Comparison of ENCODE assay signal across 27 mouse cellular contexts in the genomic region with DNA sequence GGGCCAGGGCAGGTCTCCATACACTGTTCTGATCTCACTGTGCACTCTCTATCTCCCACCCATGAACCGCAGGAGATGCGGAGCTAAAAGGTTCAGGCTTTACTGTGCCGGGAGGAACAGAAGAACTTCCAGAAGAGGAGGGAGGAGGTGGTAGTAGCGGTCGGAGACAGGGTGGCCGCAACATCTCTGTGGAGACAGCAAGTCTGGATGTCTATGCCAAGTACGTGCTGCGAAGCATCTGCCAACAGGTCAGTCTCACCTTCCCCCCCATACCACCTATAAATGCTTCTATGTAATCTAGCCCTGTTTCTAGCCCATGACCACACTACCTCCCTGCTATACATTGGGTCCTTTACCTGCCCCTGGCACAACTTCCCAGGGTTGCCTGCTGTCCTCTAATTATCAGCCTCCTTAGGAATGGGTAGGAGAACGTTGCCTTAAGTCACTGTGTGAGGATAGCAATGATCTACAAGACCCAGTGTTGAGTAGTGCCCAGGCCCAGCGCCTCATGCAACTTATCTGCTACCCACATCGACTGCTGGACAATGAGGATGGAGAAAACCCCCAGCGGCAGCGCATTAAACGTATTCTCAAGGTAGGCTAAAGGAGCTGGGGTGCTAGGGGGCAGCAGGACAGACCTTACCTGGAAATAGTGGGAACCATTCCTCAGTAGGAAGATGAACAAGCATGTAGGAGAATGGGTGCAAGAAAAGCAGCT. TPM values are rescaled to one million over a fixed set of nuclear protein-coding genes. Genes with fewer than 3 reads are reported as not detected.
DNase-seq lines count a peak whose midpoint lies in the region; ATAC-seq lines count a peak whose summit lies in the region.
"Had no signal": no experiment of that assay in that cellular context is flagged by ENCODE, and none has a peak within 500 bp of the region (broad histone marks: within the 10 kb centered on the region; RNA-seq: fewer than 3 reads in every experiment).

No protein-coding gene starts in this region.

- H3K9me3 ChIP-seq in liver, embryonic 13.5 days (replicated peaks): no peaks in the 10 kb centered on the region
- no peaks in the 10 kb centered on the region for H3K9me3 ChIP-seq in liver, embryonic 11.5 days (ENCODE audit: control insufficient read depth, low read length)
- no peaks in the 10 kb centered on the region for H3K9me3 ChIP-seq in midbrain, embryonic 15.5 days
- no peaks in the 10 kb centered on the region for H3K9me3 ChIP-seq in midbrain, embryonic 14.5 days (ENCODE audit: control insufficient read depth, low read length)
- H3K9me3 ChIP-seq: embryonic facial prominence, embryonic 15.5 days; forebrain, embryonic 10.5 days; heart, embryonic 15.5 days; hindbrain, embryonic 10.5 days had no signal

- H3K9ac ChIP-seq in liver, embryonic 13.5 days: 0 out of 2 replicates have a peak overlapping the region, but pooled peaks have one; percentile 36
- H3K9ac ChIP-seq in liver, embryonic 11.5 days (ENCODE audit: low read depth, low read length): no peak overlapping the region
- H3K9ac ChIP-seq in midbrain, embryonic 15.5 days: no peak overlapping the region
- no peak overlapping the region for H3K9ac ChIP-seq in midbrain, embryonic 14.5 days (replicated peaks; ENCODE audit: low read length)
- H3K9ac ChIP-seq: embryonic facial prominence, embryonic 15.5 days; heart, embryonic 15.5 days had no signal

- no peak overlapping the region for H3K4me2 ChIP-seq in liver, embryonic 13.5 days
- no peak overlapping the region for H3K4me2 ChIP-seq in liver, embryonic 11.5 days
- H3K4me2 ChIP-seq in midbrain, embryonic 15.5 days: no peak overlapping the region
- H3K4me2 ChIP-seq in midbrain, embryonic 14.5 days (ENCODE audit: low read length): no peak overlapping the region
- H3K4me2 ChIP-seq: embryonic facial prominence, embryonic 15.5 days; heart, embryonic 11.5 days; heart, embryonic 15.5 days had no signal

- no peaks in the 10 kb centered on the region for H3K27me3 ChIP-seq in liver, embryonic 13.5 days
- H3K27me3 ChIP-seq in liver, embryonic 11.5 days (replicated peaks; ENCODE audit: control insufficient read depth, insufficient read depth, low read length): peaks cover 3% of the 10 kb centered on the region
- H3K27me3 ChIP-seq in midbrain, embryonic 15.5 days (replicated peaks): no peaks in the 10 kb centered on the region
- H3K27me3 ChIP-seq in midbrain, embryonic 14.5 days (ENCODE audit: control insufficient read depth, insufficient read depth, low read length): no peaks in the 10 kb centered on the region
- H3K27me3 ChIP-seq: embryonic facial prominence, embryonic 15.5 days; heart, embryonic 15.5 days had no signal

- WGBS in liver, embryonic 13.5 days (ENCODE audit: insufficient replicate concordance): 85% methylated on average over 14 of the region's 14 CpGs
- 87% methylated on average over 14 of the region's 14 CpGs for WGBS in liver, embryonic 11.5 days
- WGBS in midbrain, embryonic 15.5 days: 93% methylated on average over 14 of the region's 14 CpGs
- WGBS in midbrain, embryonic 14.5 days: 90% methylated on average over 14 of the region's 14 CpGs

- peak; percentile 82 for DNase-seq in heart, adult 11 months
- DNase-seq in heart, postnatal 36 days: no peak
- DNase-seq in liver, embryonic 13.5 days: no peak
- no peak for DNase-seq in liver, embryonic 11.5 days (ENCODE audit: low spot score)
- DNase-seq in midbrain, embryonic 14.5 days: no peak
- no peak for DNase-seq in left cerebral cortex, postnatal 25 days (ENCODE audit: low spot score in 2 of 2)
- DNase-seq: cerebellum, adult 8-10 months had no signal

- peaks cover 53% of the 10 kb centered on the region for H3K4me1 ChIP-seq in liver, embryonic 13.5 days (replicated peaks)
- peaks cover 8% of the 10 kb centered on the region; the same call in 1 of the 2 replicates for H3K4me1 ChIP-seq in liver, embryonic 11.5 days (replicated peaks; ENCODE audit: control insufficient read depth, insufficient read depth, low read length)
- no peaks in the 10 kb centered on the region for H3K4me1 ChIP-seq in midbrain, embryonic 15.5 days
- no peaks in the 10 kb centered on the region for H3K4me1 ChIP-seq in midbrain, embryonic 14.5 days (ENCODE audit: control insufficient read depth, insufficient read depth, low read length)
- H3K4me1 ChIP-seq: embryonic facial prominence, embryonic 15.5 days; forebrain, embryonic 10.5 days; heart, embryonic 15.5 days; hindbrain, embryonic 10.5 days had no signal

- ATAC-seq in liver, embryonic 13.5 days (ENCODE audit: low read depth): no peak
- ATAC-seq in liver, embryonic 11.5 days (replicated peaks; ENCODE audit: low FRiP score): no peak
- 0 out of 2 replicates have a peak, but pooled peaks have one; percentile 11 for ATAC-seq in midbrain, embryonic 15.5 days (replicated peaks)
- ATAC-seq in midbrain, embryonic 14.5 days (ENCODE audit: low FRiP score, low TSS enrichment): no peak; the same call in 1 of the 2 replicates

- intact Hi-C loops in heart, postnatal 36 days (cut with DNase I): loop anchor here (5.0 kb wide), 1 partner anchor 154 kb away; no protein-coding TSS in a partner anchor
- intact Hi-C loops in left cerebral cortex, postnatal 25 days (cut with DNase I): no loop called here

- peak overlapping the region; percentile 98 for H3K27ac ChIP-seq in liver, embryonic 13.5 days
- no peak overlapping the region for H3K27ac ChIP-seq in liver, embryonic 11.5 days (ENCODE audit: low read depth, low read length)
- no peak overlapping the region for H3K27ac ChIP-seq in midbrain, embryonic 15.5 days
- no peak overlapping the region for H3K27ac ChIP-seq in midbrain, embryonic 14.5 days (replicated peaks; ENCODE audit: low read depth, low read length)
- H3K27ac ChIP-seq: embryonic facial prominence, embryonic 15.5 days; forebrain, embryonic 10.5 days; heart, adult 2 months; heart, embryonic 15.5 days; hindbrain, embryonic 10.5 days had no signal

- H3K36me3 ChIP-seq in liver, embryonic 13.5 days: peaks cover 93% of the 10 kb centered on the region
- peaks cover 26% of the 10 kb centered on the region; the same call in 1 of the 2 replicates for H3K36me3 ChIP-seq in liver, embryonic 11.5 days (ENCODE audit: control insufficient read depth, insufficient read depth, low read length)
- H3K36me3 ChIP-seq in midbrain, embryonic 15.5 days (replicated peaks): peaks cover 12% of the 10 kb centered on the region; the same call in 1 of the 2 replicates
- H3K36me3 ChIP-seq in midbrain, embryonic 14.5 days (ENCODE audit: control insufficient read depth, insufficient read depth, low read length): peaks cover 76% of the 10 kb centered on the region

- no peak overlapping the region for H3K4me3 ChIP-seq in liver, embryonic 13.5 days (replicated peaks)
- no peak overlapping the region for H3K4me3 ChIP-seq in liver, embryonic 11.5 days (ENCODE audit: low read depth, low read length)
- H3K4me3 ChIP-seq in midbrain, embryonic 15.5 days: no peak overlapping the region
- H3K4me3 ChIP-seq in midbrain, embryonic 14.5 days (replicated peaks; ENCODE audit: low read depth, low read length): no peak overlapping the region
- H3K4me3 ChIP-seq: embryonic facial prominence, embryonic 15.5 days; erythroblast, embryonic 14.5 days; forebrain, embryonic 10.5 days; heart, adult 2 months; heart, embryonic 15.5 days; hindbrain, embryonic 10.5 days had no signal

RNA-seq across cellular contexts. Expression of a gene that starts 12.3 kb away (rescaled TPM):
- total RNA-seq in heart, postnatal 36 days (2021): 10 to 100 TPM; 19.8 to 23.2 TPM
- 18.4 and 21.1 TPM in 2 replicates for polyA plus RNA-seq in liver, embryonic 13.5 days (2015; fragmentation: Nextera tagmentation; extraction: Ambion mirVana)
- 36.5 and 41.1 TPM in 2 replicates for polyA plus RNA-seq in liver, embryonic 11.5 days (2014; fragmentation: Nextera tagmentation; extraction: Ambion mirVana)
- 26.6 and 29.1 TPM in 2 replicates for polyA plus RNA-seq in midbrain, embryonic 15.5 days (2015; fragmentation: Nextera tagmentation; extraction: Ambion mirVana)
- polyA plus RNA-seq in midbrain, embryonic 14.5 days (2014; fragmentation: Nextera tagmentation; extraction: Ambion mirVana): 30.6 and 33.0 TPM in 2 replicates
- 10 to 100 TPM; 18.4 to 22.7 TPM for total RNA-seq in left cerebral cortex, postnatal 25 days (2021)

RNA-seq across cellular contexts. Expression of a gene that starts 12.9 kb away (rescaled TPM):
- total RNA-seq in heart, postnatal 36 days (2021): under 1 TPM; 0.22 to 0.50 TPM
- polyA plus RNA-seq in liver, embryonic 13.5 days (2015; fragmentation: Nextera tagmentation; extraction: Ambion mirVana): 0.14 and 0.21 TPM in 2 replicates
- polyA plus RNA-seq in liver, embryonic 11.5 days (2014; fragmentation: Nextera tagmentation; extraction: Ambion mirVana): 0.51 and 0.59 TPM in 2 replicates
- polyA plus RNA-seq in midbrain, embryonic 15.5 days (2015; fragmentation: Nextera tagmentation; extraction: Ambion mirVana): 89.5 and 90.3 TPM in 2 replicates
- polyA plus RNA-seq in midbrain, embryonic 14.5 days (2014; fragmentation: Nextera tagmentation; extraction: Ambion mirVana): 98.6 and 99.2 TPM in 2 replicates
- total RNA-seq in left cerebral cortex, postnatal 25 days (2021): 100 to 1,000 TPM; 174 to 180 TPM
- total RNA-seq: common myeloid progenitor, adult 5-6 weeks had no signal
- polyA plus RNA-seq: C2C12; erythroblast, embryonic 14.5 days had no signal

RNA-seq across cellular contexts. Expression of a gene that starts 17.3 kb away (rescaled TPM):
- not detected for total RNA-seq in heart, postnatal 36 days (2021)
- 0.08 TPM in 1 of 2 replicates, not detected in the other for polyA plus RNA-seq in liver, embryonic 13.5 days (2015; fragmentation: Nextera tagmentation; extraction: Ambion mirVana)
- not detected in 2 replicates for polyA plus RNA-seq in liver, embryonic 11.5 days (2014; fragmentation: Nextera tagmentation; extraction: Ambion mirVana)
- not detected in 2 replicates for polyA plus RNA-seq in midbrain, embryonic 15.5 days (2015; fragmentation: Nextera tagmentation; extraction: Ambion mirVana)
- polyA plus RNA-seq in midbrain, embryonic 14.5 days (2014; fragmentation: Nextera tagmentation; extraction: Ambion mirVana): not detected in 2 replicates
- total RNA-seq in left cerebral cortex, postnatal 25 days (2021): not detected
- total RNA-seq: adrenal gland, postnatal 10 days; adrenal gland, postnatal 4 days; common myeloid progenitor, adult 5-6 weeks; gastrocnemius, postnatal 10 days; gastrocnemius, postnatal 4 days; heart, postnatal 14 days; MEL had no signal
- polyA plus RNA-seq: brain, embryonic 14.5 days; C2C12; embryonic facial prominence, embryonic 11.5 days; embryonic facial prominence, embryonic 15.5 days; erythroblast, embryonic 14.5 days; forebrain, embryonic 10.5 days; forebrain, embryonic 14.5 days; frontal cortex, adult 2 months; heart, adult 2 months; heart, embryonic 11.5 days; heart, embryonic 15.5 days; hindbrain, embryonic 10.5 days had no signal

RNA-seq across cellular contexts. Expression of a gene that starts 18.1 kb away (rescaled TPM):
- total RNA-seq in heart, postnatal 36 days (2021): 1 to 10 TPM; 8.8 to 9.0 TPM
- 9.0 and 11.4 TPM in 2 replicates for polyA plus RNA-seq in liver, embryonic 13.5 days (2015; fragmentation: Nextera tagmentation; extraction: Ambion mirVana)
- 16.9 and 19.8 TPM in 2 replicates for polyA plus RNA-seq in liver, embryonic 11.5 days (2014; fragmentation: Nextera tagmentation; extraction: Ambion mirVana)
- 6.7 and 7.2 TPM in 2 replicates for polyA plus RNA-seq in midbrain, embryonic 15.5 days (2015; fragmentation: Nextera tagmentation; extraction: Ambion mirVana)
- polyA plus RNA-seq in midbrain, embryonic 14.5 days (2014; fragmentation: Nextera tagmentation; extraction: Ambion mirVana): 4.2 and 7.9 TPM in 2 replicates
- 1 to 10 TPM; 1.5 to 1.6 TPM for total RNA-seq in left cerebral cortex, postnatal 25 days (2021)

RNA-seq across cellular contexts. Expression of a gene that starts 22.3 kb away (rescaled TPM):
- total RNA-seq in heart, postnatal 36 days (2021): not detected
- not detected in 2 replicates for polyA plus RNA-seq in liver, embryonic 13.5 days (2015; fragmentation: Nextera tagmentation; extraction: Ambion mirVana)
- polyA plus RNA-seq in liver, embryonic 11.5 days (2014; fragmentation: Nextera tagmentation; extraction: Ambion mirVana): not detected in 2 replicates
- not detected in 2 replicates for polyA plus RNA-seq in midbrain, embryonic 15.5 days (2015; fragmentation: Nextera tagmentation; extraction: Ambion mirVana)
- not detected in 2 replicates for polyA plus RNA-seq in midbrain, embryonic 14.5 days (2014; fragmentation: Nextera tagmentation; extraction: Ambion mirVana)
- not detected for total RNA-seq in left cerebral cortex, postnatal 25 days (2021)
- total RNA-seq: heart, adult 2 months; MEL had no signal
- polyA plus RNA-seq: brain, embryonic 14.5 days; C2C12; embryonic facial prominence, embryonic 11.5 days; embryonic facial prominence, embryonic 15.5 days; erythroblast, embryonic 14.5 days; forebrain, embryonic 10.5 days; forebrain, embryonic 14.5 days; frontal cortex, adult 2 months; heart, adult 2 months; heart, embryonic 11.5 days; heart, embryonic 15.5 days; hindbrain, embryonic 10.5 days had no signal

Comparison
In these comparisons a context has a peak if more than half of its experiments do, and no peak if none do; other contexts are left out.
1. RNA of a gene that starts 12.9 kb away (polyA plus RNA-seq): 98.6 to 99.2 TPM in midbrain, embryonic 14.5 days and 89.5 to 90.3 TPM in midbrain, embryonic 15.5 days; 0.51 to 0.59 TPM in liver, embryonic 11.5 days and 0.14 to 0.21 TPM in liver, embryonic 13.5 days; every median in the first group is over 10 times any median in the second.